Mouse (Mus musculus) midbrain, embryonic 11.5 days (tissue): ENCODE measurements around the gene Syde2. TPM values are rescaled to one million over a fixed set of nuclear protein-coding genes. Genes with fewer than 3 reads are reported as not detected.
A peak's percentile ranks its signal among the peaks of the same experiment; 100 is the strongest.

Experiments used
- ATAC-seq: fragments of 200-750 bp; cut with Nextera tagmentation; 2 replicates; pipeline ENCODE4 v1.8.0; 2017; ENCODE audit warnings: moderate TSS enrichment, moderate library complexity; ENCODE audit not compliant: low FRiP score
- DNase-seq: peaks from one replicate; pipeline ENCODE4 v3.0.0; 2015; ENCODE audit warnings: low spot score; ENCODE audit errors: missing footprints
- H3K27ac ChIP-seq: fragments of 300-500 bp; sonication (generic); 2 replicates; pipeline ENCODE4 v1.5.1; 2014; ENCODE audit warnings: low read depth, low read length
- H3K27me3 ChIP-seq: fragments of 300-500 bp; sonication (generic); 2 replicates; pipeline ENCODE4 v1.6.1; 2014; ENCODE audit warnings: mild to moderate bottlenecking, low read length, moderate library complexity, mixed read lengths; ENCODE audit not compliant: control insufficient read depth, insufficient read depth
- H3K36me3 ChIP-seq: fragments of 300-500 bp; sonication (generic); 2 replicates; pipeline ENCODE4 v1.6.1; 2014; ENCODE audit warnings: mild to moderate bottlenecking, low read length, moderate library complexity, mixed read lengths; ENCODE audit not compliant: control insufficient read depth, insufficient read depth
- H3K4me1 ChIP-seq: fragments of 300-500 bp; sonication (generic); 2 replicates; pipeline ENCODE4 v1.6.1; 2014; ENCODE audit warnings: low read length; ENCODE audit not compliant: control insufficient read depth, insufficient read depth
- H3K4me2 ChIP-seq: fragments of 300-500 bp; sonication (generic); 2 replicates; pipeline ENCODE4 v1.6.1; 2014; ENCODE audit warnings: mild to moderate bottlenecking, moderate library complexity
- H3K4me3 ChIP-seq: fragments of 300-500 bp; sonication (generic); 2 replicates; pipeline ENCODE4 v1.5.1; 2014; ENCODE audit warnings: low read depth, low read length
- H3K9ac ChIP-seq: fragments of 300-500 bp; sonication (generic); 2 replicates; pipeline ENCODE4 v1.6.1; 2014; ENCODE audit warnings: low read length
- H3K9me3 ChIP-seq: fragments of 300-500 bp; sonication (generic); 2 replicates; pipeline ENCODE4 v1.6.1; 2016; ENCODE audit warnings: low read length; ENCODE audit not compliant: control insufficient read depth
- WGBS: fragments of 180-500 bp; shearing (Covaris S2); extraction: QIAGEN DNeasy Blood & Tissue Kit; methylation state at CpG from one replicate; pipeline ENCODE4 v1.1.7; 2014; 5-methylcytosine and 5-hydroxymethylcytosine counted together
- polyA plus RNA-seq: library from polyadenylated mRNA; unstranded; fragments of >200 nt; fragmentation: Nextera tagmentation; extraction: Ambion mirVana; gene quantifications from 2 replicates; pipeline ENCODE4 v1.2.1, GENCODE M21; 2014

Gene Syde2
- polyA plus RNA-seq = 0.93 and 1.1 TPM in 2 replicates

GRCm38 (mm10) chr3:145987268-145987969 lies at the start of gene Syde2:
Gene Syde2 (plus strand): TSS chr3:145987870.
- DNase-seq (peak; percentile 97), ATAC-seq (peak; percentile 81)
- Histone ChIP-seq H3K9me3 (no peaks in the 10 kb centered on the region), H3K36me3 (no peaks in the 10 kb centered on the region), H3K4me3 (peak within 1 kb of the TSS; percentile 64), H3K4me2 (peak within 1 kb of the TSS; percentile 70), H3K4me1 (peaks cover 11% of the 10 kb centered on the region), H3K27me3 (peaks cover 31% of the 10 kb centered on the region), H3K27ac (no peak within 1 kb of the TSS), H3K9ac (peak within 1 kb of the TSS; percentile 61)
- under 1% methylated on average over 52 of the region's 65 CpGs for WGBS

DNA sequence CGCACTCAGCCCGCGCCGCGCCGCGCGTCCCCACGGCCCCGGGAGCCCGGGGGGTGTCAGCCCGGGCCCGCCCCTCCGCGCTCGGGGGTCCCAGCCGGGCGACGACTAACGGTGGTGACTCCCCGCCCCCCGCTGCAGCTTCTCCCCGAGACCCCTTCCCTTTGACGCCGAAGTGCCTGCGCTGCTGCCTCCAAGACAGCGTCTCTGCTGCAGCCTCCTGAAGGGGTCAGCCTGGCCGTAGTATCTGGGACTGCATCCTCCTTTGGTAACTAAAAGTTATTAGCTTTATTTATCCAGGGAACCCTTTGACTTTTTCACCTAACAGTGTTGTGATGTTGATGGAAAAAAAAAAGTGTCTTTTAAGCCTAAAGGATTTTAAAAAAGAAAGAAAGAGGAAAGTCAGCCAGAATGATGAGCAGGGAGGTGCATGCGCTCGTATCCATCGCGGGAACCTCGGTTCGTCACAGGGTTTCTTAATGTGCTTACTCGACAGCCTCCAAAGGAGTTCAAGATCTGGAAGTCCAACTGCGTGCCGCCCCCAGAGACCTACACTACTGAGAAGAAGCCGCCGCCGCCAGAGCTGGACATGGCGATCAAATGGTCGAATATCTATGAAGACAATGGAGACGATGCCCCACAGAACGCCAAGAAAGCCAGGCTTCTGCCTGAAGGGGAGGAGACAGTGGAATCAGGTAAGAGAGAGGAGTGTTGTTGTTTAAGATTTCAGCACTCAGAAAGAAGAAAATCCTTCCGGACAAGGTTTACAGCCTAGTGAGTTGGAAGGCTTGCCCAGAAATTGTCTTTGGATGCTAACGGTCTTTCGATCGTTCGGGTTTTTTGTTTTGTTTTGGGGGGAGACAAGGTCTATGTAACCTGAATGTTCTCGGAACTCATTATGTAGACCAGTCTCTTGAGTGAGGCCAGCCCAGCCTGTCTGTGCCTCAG lies 49.0 kb upstream of the Syde2 start:
- H3K27ac ChIP-seq = no peak overlapping the region
- H3K9ac ChIP-seq = peak overlapping the region; percentile 91
- H3K4me3 ChIP-seq = peak overlapping the region; percentile 99
- 22% methylated on average over 42 of the region's 50 CpGs for WGBS
- H3K36me3 ChIP-seq = peaks cover 3% of the 10 kb centered on the region
- ATAC-seq (peak; percentile 39), DNase-seq (peak; percentile 81)
- H3K9me3 ChIP-seq = no peaks in the 10 kb centered on the region
- peaks cover 10% of the 10 kb centered on the region for H3K4me1 ChIP-seq
- peak overlapping the region; percentile 63 for H3K4me2 ChIP-seq
- H3K27me3 ChIP-seq = no peaks in the 10 kb centered on the region

DNA sequence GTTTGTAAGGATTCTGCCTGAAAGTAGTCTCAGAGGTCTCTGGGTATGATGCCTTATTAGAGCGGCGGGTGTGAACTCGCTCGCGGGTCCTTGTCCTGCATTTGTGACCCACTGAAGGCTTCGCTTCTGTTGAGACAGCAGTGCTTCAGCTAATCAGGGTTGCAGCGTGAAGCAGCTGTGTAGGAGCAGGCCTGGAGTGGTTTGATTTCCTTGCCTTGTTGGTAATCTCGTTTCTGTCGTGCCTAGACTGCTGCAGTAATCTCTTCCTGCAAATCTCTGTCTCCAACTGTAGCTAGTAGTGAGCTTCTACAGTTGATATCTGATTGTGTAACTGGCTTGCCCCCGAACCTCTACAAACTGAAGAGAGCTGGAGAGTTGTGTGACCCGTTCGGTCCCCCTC lies 48.3 kb upstream of the Syde2 start:
- DNase-seq (peak; percentile 37), ATAC-seq (no peak)
- peaks cover 10% of the 10 kb centered on the region for H3K4me1 ChIP-seq
- no peaks in the 10 kb centered on the region for H3K27me3 ChIP-seq
- H3K27ac ChIP-seq = no peak overlapping the region
- WGBS = 81% methylated on average over 12 of the region's 12 CpGs
- H3K9ac ChIP-seq = no peak overlapping the region
- no peaks in the 10 kb centered on the region for H3K9me3 ChIP-seq
- peak overlapping the region; percentile 63; the same call in 1 of the 2 replicates for H3K4me2 ChIP-seq
- H3K4me3 ChIP-seq = peak overlapping the region; percentile 99; the same call in 1 of the 2 replicates
- peaks cover 3% of the 10 kb centered on the region for H3K36me3 ChIP-seq

DNA sequence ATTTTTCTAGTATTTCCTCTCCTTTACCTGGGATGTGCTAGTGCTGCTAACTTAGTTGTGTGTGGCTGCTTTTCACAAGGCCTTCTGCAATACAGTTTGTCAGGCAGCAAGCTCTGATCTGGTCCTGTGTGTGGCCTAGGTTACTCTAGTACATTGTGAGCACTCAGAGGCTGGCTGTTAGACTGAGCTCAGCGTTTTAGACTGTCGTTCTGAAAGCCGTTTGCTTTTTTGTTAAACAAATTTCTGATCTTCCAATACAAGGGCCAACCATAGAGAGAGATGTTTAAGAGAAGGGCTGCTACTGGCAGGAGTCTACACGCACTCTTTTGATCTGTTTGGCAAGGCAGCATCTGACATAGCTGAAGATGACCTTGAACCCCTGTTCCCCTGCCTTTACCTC lies 47.7 kb upstream of the Syde2 start:
- no peak overlapping the region for H3K4me2 ChIP-seq
- H3K4me3 ChIP-seq = no peak overlapping the region
- WGBS = 89% methylated on average over 4 of the region's 4 CpGs
- no peak for ATAC-seq
- no peaks in the 10 kb centered on the region for H3K9me3 ChIP-seq
- H3K4me1 ChIP-seq = peaks cover 10% of the 10 kb centered on the region
- H3K27me3 ChIP-seq = no peaks in the 10 kb centered on the region
- H3K27ac ChIP-seq = no peak overlapping the region
- peaks cover 5% of the 10 kb centered on the region for H3K36me3 ChIP-seq
- H3K9ac ChIP-seq = no peak overlapping the region
- DNase-seq = peak; percentile 28

- H3K36me3 ChIP-seq = peaks cover 5% of the 10 kb centered on the region
- 21% methylated on average over 3 of the region's 3 CpGs for WGBS
- no peaks in the 10 kb centered on the region for H3K27me3 ChIP-seq
- no peak overlapping the region for H3K27ac ChIP-seq
- H3K9me3 ChIP-seq = no peaks in the 10 kb centered on the region
- H3K4me2 ChIP-seq = no peak overlapping the region
- DNase-seq (peak; percentile 97), ATAC-seq (no peak)
- no peak overlapping the region for H3K9ac ChIP-seq
- peaks cover 10% of the 10 kb centered on the region for H3K4me1 ChIP-seq
- no peak overlapping the region for H3K4me3 ChIP-seq
Measured at GRCm38 (mm10) chr3:145941971-145942370, 45.7 kb upstream of the Syde2 start.

DNA sequence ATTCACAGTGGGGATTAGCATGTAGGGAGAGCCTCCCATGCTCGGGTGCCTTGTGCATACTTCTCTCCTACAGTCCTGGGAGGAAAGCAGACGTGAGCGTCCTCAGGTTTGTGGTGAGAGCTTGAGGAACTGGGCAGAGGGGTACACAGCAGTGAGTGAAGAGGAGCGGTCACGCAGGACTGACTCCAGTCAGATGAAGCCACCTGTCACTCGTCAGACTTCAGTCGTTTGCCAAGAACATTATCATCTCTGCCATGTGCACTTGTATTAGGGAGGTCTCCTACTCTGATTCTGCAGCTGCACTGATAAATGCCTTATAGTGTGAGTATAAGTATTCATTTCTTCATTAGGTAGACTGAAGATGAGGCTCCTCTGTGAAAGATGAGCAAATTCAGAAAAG lies 43.3 kb upstream of the Syde2 start:
- DNase-seq = no peak
- H3K27ac ChIP-seq = no peak overlapping the region
- ATAC-seq = no peak
- H3K4me3 ChIP-seq = no peak overlapping the region
- H3K9me3 ChIP-seq = no peaks in the 10 kb centered on the region
- no peaks in the 10 kb centered on the region for H3K27me3 ChIP-seq
- peaks cover 5% of the 10 kb centered on the region for H3K36me3 ChIP-seq
- WGBS = 85% methylated on average over 7 of the region's 7 CpGs
- H3K9ac ChIP-seq = no peak overlapping the region
- H3K4me1 ChIP-seq = peaks cover 3% of the 10 kb centered on the region
- H3K4me2 ChIP-seq = no peak overlapping the region

DNA sequence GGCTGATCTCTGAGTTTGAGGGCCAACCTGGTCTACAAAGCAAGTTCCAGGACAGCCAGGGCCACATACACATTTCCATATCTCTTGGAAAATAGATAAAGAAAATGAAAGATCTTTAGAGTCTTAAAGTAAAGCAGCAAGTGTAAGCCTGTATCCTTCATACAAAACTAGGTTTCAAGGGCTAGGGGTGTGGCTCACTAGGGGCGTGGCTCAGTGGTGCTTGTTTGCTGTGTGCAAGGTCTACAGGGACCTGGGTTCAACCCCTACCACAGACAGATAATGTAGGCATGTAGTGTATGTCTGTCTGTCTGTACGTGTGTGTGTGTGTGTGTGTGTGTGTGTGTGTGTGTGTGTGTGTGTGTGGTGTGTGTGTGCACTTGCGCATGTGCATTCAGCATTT lies 41.8 kb upstream of the Syde2 start:
- Histone ChIP-seq H3K4me1 (peaks cover 3% of the 10 kb centered on the region; the same call in 1 of the 2 replicates), H3K27ac (no peak overlapping the region), H3K9me3 (no peaks in the 10 kb centered on the region), H3K27me3 (no peaks in the 10 kb centered on the region; the same call in 1 of the 2 replicates), H3K36me3 (peaks cover 5% of the 10 kb centered on the region), H3K9ac (no peak overlapping the region), H3K4me3 (no peak overlapping the region), H3K4me2 (no peak overlapping the region)
- ATAC-seq (no peak), DNase-seq (no peak)
- WGBS = 86% methylated on average over 3 of the region's 3 CpGs

DNA sequence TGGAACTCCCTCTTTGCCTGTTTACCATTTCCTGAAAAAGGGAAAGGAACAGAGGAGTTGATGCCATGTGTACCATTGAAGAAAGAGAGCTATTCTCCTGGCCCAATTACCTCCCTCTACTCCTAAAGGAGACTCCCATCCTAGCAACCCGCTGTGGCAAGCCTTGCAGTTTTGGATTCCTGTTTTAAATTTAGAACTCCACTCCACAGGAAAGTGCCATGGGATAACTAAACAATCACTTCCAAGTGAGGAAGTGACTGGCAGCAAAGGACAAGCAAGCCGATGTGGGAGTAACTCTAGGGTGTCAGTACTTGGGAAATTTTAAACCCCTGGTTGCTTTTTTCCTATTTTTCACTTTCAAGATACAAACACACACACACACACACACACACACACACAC lies 41.0 kb upstream of the Syde2 start:
- Histone ChIP-seq H3K36me3 (peaks cover 3% of the 10 kb centered on the region; the same call in 1 of the 2 replicates), H3K4me3 (no peak overlapping the region), H3K27ac (no peak overlapping the region), H3K4me2 (no peak overlapping the region), H3K4me1 (peaks cover 3% of the 10 kb centered on the region; the same call in 1 of the 2 replicates), H3K27me3 (no peaks in the 10 kb centered on the region; the same call in 1 of the 2 replicates), H3K9me3 (no peaks in the 10 kb centered on the region), H3K9ac (no peak overlapping the region)
- DNase-seq = no peak
- ATAC-seq = no peak
- 75% methylated on average over 2 of the region's 2 CpGs for WGBS
